Comparison of ENCODE assay signal across 22 mouse cellular contexts in genomic region chr7:81301323-81301722, GRCm38 (mm10). TPM values are rescaled to one million over a fixed set of nuclear protein-coding genes. Genes with fewer than 3 reads are reported as not detected.
DNase-seq lines count a peak whose midpoint lies in the region; ATAC-seq and TF ChIP-seq lines count a peak whose summit lies in the region.
"Had no signal": no experiment of that assay in that cellular context is flagged by ENCODE, and none has a peak within 500 bp of the region (broad histone marks: within the 10 kb centered on the region; RNA-seq: fewer than 3 reads in every experiment).

No protein-coding gene starts in this region.

- H3K27ac ChIP-seq in layer of hippocampus, adult 2 months = peak overlapping the region; percentile 32
- H3K27ac ChIP-seq: forebrain, embryonic 10.5 days; heart, embryonic 13.5 days; limb, embryonic 13.5 days; liver, embryonic 14.5 days; lung, embryonic 15.5 days; midbrain, embryonic 12.5 days; neural tube, embryonic 12.5 days had no signal

- peak in 1 of 2 experiments; percentile 24 for DNase-seq in layer of hippocampus, adult 2 months (ENCODE audit: low spot score in 2 of 2)
- no peak for DNase-seq in layer of hippocampus, postnatal 25 days (ENCODE audit: extremely low spot score in 1 of 2, low spot score in 1 of 2)
- peak; percentile 59 for DNase-seq in ZHBTc4 (ENCODE audit: low read depth, low spot score)
- DNase-seq in embryo, embryonic 11 days = peak; percentile 33
- DNase-seq in telencephalon, adult 2 months (ENCODE audit: low read depth, low spot score) = peak; percentile 33
- DNase-seq in kidney, postnatal 36 days = no peak
- DNase-seq: adrenal gland, postnatal 14 days; cerebellum, adult 8-10 months; lung, postnatal 4 days; right cerebral cortex, postnatal 25 days; thymus, adult 2 months had no signal

- TF ChIP-seq CTCF in layer of hippocampus, adult 2 months (conservative IDR thresholded peaks at IDR 0.05) = no peak

- no peak overlapping the region for H3K4me3 ChIP-seq in layer of hippocampus, adult 2 months
- H3K4me3 ChIP-seq: forebrain, embryonic 10.5 days; heart, embryonic 13.5 days; limb, embryonic 13.5 days; lung, embryonic 15.5 days; midbrain, embryonic 12.5 days; neural tube, embryonic 12.5 days had no signal

- ATAC-seq in megakaryocyte progenitor cell, adult 5-6 weeks (replicated peaks; ENCODE audit: poor library complexity) = no peak
- ATAC-seq: hindbrain, embryonic 16.5 days; intestine, postnatal 0 days; Patski had no signal

RNA-seq across cellular contexts. Expression of gene Rps17, which starts 43.7 kb away (rescaled TPM):
- total RNA-seq in layer of hippocampus, adult 2 months (2021) = 100 to 1,000 TPM; 606 to 625 TPM
- total RNA-seq in layer of hippocampus, postnatal 25 days (2021) = 100 to 1,000 TPM; 560 to 614 TPM
- total RNA-seq in megakaryocyte progenitor cell, adult 5-6 weeks (2015) = 3,688 and 3,886 TPM in 2 replicates
- 3,921 and 4,474 TPM in 2 replicates for total RNA-seq in megakaryocyte progenitor cell, adult 5-6 weeks (2017)

Comparison
In these comparisons a context has a peak if more than half of its experiments do, and no peak if none do; other contexts are left out.
1. DNase-seq: peak in ZHBTc4 (single experiment), embryo, embryonic 11 days (single experiment) and telencephalon, adult 2 months (single experiment); none in layer of hippocampus, postnatal 25 days (0 of 2) and kidney, postnatal 36 days (0 of 2).
2. RNA of gene Rps17, which starts 43.7 kb away (total RNA-seq): 3,688 to 4,474 TPM in megakaryocyte progenitor cell, adult 5-6 weeks; 606 to 625 TPM in layer of hippocampus, adult 2 months and 560 to 614 TPM in layer of hippocampus, postnatal 25 days; every median in the first group is over 4 times any median in the second.